Mouse (Mus musculus) gonadal fat pad, adult 2 months (tissue): ENCODE data around the gene Otud7a. TPM values are rescaled to one million over a fixed set of nuclear protein-coding genes. Genes with fewer than 3 reads are reported as not detected.

Source experiments
- DNase-seq: peaks from one replicate; pipeline ENCODE4 v3.0.0-alpha.2; 2012; ENCODE audit warnings: low read depth
- polyA plus RNA-seq: library from polyadenylated mRNA; depleted of rRNA; stranded (reverse); fragments of >200 nt; gene quantifications from 2 replicates; pipeline ENCODE4 v1.2.3, GENCODE M21; 2012

Gene Otud7a
- polyA plus RNA-seq, 1 experiment: not detected

DNA sequence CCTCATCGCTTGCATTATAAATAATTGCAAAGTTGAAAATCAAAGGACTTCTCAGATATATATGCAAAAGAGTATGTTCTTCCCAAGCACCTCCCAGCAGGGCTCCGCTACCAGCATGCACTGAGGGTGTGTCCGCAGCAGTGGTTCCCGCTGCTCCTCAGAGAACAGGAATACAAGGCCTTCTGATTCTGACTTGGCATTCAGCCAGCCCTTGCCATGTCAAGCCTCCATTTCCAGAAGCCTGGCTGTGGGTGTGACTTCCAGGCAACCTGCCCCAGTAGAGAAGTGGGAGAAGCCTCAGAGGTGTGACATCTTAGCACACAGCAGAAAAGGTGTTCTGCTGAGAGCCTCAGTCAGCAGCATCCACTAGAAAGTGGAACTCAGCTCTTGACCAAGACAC is 253.4 kb downstream of the Otud7a start:
- DNase-seq: no peak

DNA sequence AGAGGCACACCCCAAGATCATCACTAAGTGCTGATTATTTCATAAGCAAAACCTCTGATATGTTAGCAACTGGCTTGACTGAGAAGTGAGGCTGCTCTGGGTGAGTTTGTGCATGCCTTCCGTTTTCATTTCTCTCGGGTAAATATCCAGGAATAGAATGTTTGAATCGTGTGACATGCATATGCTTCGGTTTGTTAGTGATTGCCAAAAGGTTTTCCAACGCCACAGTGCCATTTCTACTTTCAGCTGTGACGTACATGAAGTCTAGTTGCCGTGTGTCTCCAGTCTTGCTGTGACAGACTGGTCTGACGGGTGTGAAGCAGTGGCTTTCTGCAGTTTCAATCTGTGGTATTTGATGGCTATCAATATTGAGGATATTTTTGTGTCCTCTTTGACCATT is 273.4 kb downstream of the Otud7a start:
- DNase-seq: no peak

DNA sequence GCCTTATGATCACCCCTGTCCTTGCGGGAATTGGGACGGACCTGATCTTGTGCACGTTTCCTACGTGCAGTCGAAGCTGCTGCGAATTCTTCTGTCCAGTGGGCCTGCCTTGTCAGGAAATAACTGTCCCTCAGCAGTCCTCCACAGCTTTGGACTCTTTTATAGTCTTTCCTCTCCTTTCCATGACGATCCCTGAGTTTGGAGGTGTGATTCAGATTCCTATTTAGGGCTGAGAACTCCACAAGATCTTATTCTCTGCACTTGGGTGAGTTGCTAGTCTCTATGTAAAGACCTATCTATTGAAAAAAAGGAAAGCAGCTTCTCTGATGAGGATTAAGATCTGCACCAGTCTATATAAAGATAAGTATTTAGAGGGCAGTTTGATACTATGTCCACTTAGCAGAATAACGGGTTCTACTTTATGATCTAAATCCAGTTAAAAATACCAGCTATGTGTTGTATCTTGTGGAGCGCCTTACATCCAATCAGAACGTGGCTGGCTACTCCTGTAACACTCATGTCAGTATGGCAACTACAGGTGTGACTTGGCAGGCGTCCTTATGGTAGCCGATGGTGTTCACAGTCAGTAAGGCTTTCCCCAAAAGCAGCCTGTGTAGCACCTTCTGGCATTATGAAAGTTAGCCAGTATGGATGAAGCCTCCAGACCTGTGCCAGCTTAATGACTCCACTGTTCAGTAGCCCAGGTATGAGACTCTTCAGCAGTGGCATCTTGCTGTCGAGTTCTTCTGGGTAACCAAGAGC is 274.8 kb downstream of the Otud7a start:
- DNase-seq: no peak

DNA sequence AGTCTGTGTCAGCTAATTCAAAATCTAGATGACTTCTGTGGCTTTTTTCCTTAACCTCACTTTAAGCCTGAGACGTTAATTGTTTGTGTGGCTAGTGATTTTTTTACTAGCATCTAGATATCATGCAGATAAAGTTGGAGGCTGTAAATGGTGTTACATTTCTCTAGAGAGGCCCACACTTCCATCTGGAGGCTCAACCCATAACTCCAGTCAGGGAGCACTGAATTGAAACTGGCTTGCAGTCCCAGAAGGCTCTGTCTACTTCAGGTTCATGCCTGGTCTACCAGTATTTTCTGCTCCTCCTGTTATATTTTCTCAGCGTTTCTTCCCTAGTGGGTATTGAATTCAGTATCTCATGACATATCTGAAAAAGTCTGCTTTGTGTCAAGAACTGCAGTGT is 276.1 kb downstream of the Otud7a start:
- DNase-seq: no peak

DNA sequence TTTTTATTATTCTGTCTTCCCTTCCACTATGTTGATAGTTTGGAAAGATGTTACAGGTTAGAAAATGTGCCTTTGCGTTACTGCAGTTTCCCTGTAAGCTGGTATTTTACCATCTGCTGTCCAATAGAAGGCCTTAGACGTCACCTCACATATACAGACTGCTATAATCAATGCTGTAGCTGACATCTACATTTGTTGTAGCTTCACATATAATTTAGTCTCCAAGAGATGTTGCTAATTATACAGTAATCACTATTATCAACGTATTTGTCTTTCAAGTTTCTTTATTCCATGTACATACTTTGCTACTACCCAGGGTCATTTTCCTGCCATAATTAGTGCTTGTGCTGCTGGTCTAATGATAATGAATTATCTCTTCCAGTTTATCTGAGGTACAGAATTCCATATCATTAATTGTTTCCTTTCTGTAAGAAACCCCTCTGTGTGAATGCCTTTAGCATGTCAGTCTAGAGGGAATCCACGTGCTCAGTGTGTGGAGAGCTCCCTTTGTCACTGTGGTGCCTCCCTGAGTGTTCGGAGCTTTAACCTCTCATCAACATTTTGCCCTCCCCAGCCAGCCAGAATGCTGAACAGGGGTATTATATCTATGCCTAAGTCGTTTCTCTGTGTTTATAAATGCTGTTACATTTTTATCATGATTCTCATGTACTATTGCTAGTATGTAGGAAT is 280.6 kb downstream of the Otud7a start:
- no peak for DNase-seq

DNA sequence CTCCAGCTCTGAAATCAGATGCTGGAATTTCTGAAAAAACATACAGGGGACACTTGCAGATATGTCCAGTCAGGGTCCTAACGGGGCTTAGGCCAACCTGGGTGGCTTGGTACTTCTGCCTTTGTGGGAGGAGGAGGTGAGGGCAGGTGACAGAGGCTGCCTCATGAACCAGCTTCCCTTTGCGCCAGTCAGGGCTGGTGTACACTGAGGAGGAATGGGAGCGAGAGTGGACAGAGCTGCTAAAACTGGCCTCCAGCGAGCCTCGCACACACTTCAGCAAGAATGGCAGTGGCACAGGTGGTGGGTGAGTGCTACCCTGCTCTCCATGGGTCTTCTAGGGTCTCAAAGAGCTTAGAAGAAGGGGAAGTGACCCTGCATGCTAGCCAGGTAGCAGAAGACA is 285.1 kb downstream of the Otud7a start:
- DNase-seq: no peak

DNA sequence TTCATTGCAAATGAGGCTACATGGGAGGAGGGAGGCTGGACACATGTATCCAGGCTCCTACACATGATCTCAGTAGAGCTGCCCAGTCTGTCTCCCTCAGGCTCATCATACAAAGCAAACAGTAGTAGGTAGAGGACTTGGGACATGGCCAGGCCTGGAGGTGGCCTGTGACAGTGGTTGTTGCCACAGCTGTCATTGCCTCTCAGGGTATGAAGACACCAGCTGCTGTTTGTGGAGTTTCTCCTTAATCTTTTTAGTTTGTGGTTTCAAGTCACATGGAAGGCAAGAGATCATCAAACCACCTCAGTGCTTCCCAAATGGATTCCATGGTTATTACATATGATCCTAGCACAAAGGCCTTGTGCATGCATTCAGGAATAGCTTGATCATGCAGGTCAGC is 285.5 kb downstream of the Otud7a start:
- DNase-seq: no peak

DNA sequence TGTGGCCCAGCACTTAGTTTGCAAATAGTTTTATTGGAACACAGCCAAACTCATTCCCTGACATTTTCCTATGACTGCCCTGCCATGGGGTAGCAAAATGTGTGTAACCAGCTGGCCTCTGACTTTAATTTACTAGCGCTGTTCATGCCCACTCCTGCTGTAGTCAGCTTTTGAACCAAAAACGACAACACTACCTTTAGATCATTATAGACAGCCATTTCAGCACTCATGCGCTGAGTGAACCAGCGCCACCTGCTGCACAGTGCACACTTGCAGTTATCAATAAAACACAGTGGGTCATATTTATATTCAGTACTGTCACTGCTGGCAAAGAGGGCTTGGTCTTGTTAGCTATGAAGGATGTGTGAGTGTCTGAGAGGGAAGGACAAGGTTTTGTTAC is 293.2 kb downstream of the Otud7a start:
- no peak for DNase-seq

DNA sequence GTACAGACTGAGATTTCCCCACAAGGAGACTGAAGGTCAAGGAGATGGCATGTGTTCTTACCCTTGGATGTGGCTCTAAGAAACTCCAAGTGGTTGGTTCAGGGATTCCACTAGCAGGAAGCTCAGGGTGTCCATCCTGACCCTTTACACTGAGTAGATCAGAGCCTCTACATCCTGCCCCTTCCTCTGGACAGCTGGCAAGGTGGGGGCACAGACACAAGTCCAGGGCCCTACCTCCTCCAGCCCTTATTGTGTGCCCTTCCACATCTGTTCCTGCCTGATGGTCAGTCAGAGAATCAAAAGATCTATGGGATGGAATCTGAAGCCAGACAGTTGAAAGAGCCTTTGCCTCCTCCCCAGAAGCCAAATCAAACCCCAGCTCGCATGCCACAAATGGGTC is 293.6 kb downstream of the Otud7a start:
- no peak for DNase-seq

DNA sequence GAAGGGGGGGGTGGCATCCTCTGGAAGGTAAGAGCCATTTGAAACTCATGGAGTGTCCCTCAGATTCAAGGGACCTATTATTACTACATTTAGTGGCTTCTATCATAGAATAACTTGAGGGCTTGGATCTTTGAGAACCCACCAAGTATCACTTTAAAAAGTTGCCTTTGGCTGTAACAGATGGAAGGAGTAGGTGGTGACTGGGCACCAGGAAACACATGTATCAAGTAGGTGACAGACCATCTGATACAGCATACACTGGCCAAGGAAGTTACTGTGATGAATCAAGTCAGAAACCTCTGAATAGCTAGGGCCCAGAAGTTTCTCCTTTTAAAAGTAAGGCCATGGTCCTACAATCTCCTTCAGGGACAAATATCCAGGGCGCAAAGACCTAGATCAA is 298.6 kb downstream of the Otud7a start:
- no peak for DNase-seq

DNA sequence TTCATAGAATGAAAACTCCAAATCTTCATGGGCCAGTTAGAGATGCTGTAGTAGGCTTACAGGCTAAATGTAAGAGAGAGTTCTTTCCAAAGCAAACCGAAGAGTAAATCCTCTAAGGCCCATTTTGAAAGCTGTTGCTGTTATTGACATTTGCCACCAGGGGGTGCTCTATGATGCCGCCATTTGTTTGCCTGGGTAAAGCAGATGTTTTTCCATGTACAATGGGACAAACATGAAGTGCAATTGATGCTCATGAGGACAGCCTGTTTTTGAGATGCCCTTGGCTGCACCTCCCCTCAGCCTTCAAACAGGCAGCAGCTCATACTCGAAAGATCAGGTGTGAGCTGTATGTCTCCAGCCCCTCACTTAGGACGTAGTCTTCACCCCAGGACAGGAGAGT is 307.5 kb downstream of the Otud7a start:
- DNase-seq: no peak

DNA sequence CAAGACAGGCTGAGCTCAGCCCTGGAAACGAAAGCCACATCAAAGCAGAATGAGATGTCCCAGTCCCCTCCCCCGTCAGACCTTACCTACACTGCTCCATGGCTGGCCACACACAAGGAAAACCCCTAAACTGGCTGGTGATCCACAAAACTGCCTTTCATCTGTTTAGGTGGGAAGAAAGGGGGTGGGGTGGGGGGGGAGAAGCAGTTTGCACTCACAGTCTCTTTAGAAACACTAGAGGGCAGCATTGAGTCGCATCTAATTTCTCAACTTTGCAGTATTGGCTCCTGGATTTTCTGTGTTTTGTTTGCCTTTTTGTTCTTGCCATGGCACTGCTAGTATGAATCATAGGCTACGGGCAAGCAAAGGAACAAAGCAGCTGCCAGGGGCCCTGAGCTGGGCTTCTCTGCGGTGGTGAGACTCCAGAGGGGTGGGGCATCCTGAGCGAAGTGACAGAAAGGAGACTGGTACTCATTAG is 308.8 kb downstream of the Otud7a start:
- no peak for DNase-seq

DNA sequence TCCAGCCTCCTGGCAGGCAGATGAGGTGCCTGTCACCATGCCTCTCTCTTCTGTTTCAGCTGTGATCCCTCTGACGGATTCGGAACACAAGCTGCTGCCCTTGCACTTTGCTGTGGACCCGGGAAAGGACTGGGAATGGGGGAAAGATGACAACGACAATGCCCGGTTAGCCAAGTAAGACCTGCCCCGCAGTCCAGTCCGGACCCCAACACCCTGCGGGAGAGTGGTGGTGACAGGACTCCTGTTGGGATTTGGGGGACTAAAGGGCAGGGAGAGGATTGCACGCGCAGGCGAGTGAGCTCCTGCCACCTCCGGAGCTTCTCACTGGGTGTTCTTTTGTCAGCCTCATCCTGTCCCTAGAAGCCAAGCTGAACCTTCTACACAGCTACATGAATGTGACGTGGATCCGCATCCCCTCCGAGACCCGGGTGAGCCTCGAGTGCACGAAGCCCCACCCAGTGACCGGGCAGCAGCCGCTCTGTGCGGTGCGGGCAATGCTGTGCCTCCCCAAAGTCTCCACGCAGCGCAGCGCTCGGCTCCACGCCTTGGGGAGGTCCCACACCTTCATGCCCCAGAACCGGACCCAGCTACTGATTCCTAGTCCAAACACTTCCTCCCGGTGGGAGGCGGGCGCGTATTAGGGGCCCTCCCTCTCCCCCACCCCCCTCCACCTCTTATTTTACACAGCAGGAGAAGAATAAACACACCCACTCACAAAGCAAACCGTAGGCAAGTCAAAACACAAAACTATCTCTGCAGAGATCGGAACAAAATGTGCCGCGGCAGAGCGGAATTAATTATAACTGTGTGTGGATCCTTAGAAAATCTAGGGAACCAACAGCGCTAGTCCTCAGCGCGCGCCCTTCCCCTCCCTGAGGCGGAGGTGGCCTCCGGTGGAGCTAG is 310.3 kb downstream of the Otud7a start:
- DNase-seq: no peak

DNA sequence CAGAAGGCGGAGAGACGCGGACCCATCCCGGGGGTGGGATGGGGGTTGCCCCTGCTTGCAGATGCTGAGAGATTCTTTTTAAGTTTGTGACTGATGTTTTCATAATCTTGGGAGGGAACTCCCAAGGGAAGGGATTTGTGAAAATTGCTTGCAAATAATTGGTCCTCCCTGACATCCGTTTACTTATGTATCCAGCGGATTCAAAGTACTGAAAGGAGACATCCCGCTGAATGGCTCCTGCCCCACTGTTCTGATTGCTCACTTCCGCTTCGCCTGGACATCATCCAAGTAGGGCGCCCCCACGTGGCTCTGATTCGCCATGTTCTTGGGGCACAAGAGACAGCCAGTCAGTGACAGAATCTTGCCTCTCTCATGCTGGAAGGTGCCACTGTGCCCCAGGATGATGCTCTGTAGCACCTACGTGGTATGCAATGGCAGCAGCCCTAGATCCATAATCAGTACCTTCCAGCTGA is 311.0 kb downstream of the Otud7a start:
- DNase-seq: no peak

DNA sequence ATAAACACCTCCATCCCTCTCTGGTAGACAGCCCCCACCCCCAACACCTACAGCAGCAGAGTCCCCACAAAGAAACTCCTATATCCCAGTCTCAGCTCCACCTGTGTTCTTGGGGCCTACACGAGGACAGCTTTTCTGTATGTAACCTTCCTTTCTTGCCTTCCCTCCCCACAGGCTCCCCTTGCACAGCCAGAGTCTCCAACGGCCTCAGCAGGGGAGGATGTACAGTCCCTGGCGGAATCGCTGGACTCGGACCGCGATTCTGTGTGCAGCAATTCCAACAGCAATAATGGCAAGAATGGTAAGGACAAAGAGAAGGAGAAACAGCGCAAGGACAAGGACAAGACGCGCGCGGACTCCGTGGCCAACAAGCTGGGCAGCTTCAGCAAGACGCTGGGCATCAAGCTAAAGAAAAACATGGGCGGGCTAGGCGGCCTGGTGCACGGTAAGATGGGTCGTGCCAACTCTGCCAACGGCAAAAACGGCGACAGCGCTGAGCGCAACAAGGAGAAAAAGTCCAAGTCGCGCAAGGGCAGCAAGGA is 312.7 kb downstream of the Otud7a start:
- no peak for DNase-seq

DNA sequence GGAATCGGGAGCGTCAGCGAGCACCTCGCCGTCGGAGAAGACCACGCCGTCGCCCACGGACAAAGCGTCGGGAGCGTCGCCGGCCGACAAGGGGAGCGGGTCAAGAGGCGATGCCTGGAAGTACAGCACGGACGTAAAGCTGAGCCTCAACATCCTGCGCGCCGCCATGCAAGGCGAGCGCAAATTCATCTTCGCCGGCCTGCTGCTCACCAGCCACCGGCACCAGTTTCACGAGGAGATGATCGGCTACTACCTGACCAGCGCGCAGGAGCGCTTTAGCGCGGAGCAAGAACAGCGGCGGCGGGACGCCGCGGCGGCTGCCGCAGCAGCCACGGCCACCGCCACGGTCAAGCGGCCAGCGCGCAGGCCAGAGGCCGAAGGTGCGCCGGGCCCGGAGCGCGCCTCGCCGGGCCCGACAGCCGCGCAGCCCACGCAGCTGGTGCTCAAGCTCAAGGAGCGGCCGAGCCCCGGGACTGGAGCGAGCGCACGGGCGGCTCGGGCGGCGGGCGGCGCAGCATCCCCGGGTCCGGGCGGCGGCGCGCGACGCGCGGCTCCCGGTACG is 313.2 kb downstream of the Otud7a start:
- DNase-seq: no peak

DNA sequence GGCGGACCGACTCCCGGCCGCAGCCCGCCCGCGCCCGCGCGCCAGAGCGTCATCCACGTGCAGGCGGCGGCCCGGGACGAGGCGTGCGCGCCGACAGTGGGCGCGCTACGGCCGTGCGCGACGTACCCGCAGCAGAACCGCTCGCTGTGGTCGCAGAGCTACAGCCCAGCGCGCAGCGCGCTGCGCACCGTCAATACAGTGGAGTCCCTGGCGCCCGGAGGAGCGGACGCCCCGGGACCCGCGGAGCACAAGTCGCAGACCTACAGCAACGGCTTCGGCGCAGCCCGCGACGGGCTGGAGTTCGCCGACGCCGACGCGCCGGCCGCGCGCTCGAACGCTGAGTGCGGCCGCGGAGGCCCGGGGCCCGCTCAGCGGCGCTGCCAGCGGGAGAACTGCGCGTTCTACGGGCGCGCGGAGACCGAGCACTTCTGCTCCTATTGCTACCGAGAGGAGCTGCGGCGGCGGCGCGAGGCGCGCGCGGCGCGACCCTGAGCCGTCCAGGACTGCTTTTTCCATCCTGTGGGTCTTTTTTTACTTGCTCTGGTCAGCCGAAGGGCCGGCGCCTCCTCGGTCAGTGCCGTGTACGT is 313.8 kb downstream of the Otud7a start:
- DNase-seq: no peak

DNA sequence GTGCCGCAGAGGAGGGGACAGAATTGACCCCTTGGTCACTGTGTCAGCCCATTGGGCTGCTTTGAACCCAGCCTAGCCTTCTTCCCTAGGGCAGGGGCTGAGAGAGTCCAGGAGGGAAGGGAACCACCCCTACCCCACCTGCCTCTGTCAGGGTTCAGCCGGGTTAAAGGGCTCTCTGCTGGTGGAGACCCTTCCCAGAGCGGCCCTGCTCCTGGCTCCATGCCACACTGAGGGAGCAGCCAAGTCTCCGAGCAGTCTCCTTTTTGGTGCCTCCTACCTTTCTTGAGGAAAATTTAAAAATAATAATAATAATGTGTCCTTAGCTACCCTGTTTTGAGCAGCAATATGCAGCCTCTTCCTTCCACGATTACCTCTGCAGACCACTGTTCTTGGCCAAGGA is 315.1 kb downstream of the Otud7a start:
- no peak for DNase-seq

DNA sequence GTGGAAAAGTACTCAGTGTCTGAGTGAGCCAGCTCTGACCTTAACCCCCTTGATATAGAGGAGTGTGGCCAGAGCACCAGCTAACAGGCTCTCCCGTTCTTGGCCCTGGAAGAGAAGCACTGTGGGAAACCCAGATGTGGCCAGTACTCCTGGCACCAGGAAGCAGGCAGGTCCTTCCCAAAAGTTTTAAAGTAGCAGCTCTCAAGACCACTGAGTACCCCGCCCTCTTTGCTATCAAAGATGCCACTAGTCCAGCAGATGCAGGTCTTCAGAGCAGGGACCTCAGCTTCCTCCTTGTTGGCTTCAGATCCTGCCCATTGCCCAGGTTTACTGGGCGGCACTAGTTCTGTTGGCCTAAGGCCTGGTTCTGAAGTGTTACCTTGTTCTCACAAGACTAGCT is 318.0 kb downstream of the Otud7a start:
- no peak for DNase-seq

DNA sequence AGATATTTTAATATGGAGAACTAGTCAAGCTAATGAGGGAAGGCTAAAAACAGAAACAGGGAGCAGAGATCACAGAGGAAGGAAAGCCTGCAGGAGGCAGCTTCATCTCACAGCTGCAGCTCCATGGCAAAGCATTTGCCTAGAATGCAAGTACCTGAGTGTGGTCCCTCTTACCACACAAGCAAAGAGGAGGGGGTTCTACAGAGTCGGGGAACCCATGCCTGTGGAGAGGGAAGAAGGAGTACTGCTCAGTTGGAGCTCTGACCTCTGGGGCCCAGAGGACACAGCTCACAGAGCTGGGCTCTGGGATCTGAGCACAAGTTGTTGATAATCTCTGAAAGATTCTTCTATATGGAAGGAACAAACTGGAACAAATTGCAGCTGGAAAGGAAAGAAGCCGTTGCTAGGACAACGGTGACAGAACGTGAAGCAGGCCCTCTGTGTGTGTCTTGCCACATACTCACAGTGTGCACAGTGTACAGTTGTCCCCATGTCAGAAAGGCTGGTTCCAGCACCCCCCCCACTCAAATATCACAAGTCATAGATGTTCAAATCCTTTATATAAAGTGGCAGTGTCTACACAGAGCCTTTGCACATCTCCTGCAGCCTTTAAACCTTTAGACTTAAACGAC is 324.0 kb downstream of the Otud7a start:
- DNase-seq: no peak

DNA sequence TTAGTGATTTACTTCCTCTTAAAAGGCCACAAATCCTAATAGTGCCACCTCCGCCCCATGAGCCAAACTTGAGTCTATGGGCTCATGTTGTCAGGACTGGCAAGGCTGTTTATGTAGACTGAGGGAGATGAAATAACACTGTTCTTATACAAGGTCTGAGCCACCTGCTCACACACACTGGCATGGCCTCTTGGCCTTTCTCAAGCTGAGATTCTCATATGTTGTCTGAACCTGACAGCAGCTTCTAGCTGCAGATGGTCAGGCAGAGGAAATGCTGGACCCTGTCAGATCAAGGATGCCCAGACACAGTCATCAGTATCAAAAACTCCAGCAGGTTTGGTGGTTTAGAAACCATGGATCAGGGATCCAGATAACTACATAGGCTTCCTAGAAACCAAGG is 328.7 kb downstream of the Otud7a start:
- no peak for DNase-seq
